Mouse (Mus musculus) right cerebral cortex, postnatal 36 days (tissue): ENCODE data around the gene Ms4a2.

ENCODE experiments used
- DNase-seq, 2 experiments: peaks; one replicate each; pipeline ENCODE4 v3.0.0; 2022; ENCODE audit warnings: low spot score in 2 of 2, mixed read lengths in 1 of 2

Ms4a2 gene

DNA sequence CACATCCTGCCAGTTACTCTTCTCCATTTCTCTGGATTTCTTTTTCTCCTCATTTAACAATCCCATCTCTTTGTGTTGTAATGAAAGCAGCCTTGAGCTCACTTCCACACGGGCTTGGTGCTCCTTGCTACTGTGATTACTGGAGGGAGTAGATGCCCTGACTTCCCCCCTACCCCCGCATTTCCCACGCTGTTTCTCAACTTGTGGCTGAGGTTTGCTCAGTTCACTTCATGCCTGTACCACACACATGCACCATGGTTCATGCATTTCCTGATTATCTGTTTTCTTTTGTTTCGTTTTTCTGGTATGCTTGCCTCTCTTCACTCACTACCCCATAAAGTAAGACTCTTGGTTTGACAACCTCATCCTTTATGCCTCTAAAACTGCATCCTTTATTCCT, 34.3 kb downstream of the Ms4a2 start:
- no peak for DNase-seq

DNA sequence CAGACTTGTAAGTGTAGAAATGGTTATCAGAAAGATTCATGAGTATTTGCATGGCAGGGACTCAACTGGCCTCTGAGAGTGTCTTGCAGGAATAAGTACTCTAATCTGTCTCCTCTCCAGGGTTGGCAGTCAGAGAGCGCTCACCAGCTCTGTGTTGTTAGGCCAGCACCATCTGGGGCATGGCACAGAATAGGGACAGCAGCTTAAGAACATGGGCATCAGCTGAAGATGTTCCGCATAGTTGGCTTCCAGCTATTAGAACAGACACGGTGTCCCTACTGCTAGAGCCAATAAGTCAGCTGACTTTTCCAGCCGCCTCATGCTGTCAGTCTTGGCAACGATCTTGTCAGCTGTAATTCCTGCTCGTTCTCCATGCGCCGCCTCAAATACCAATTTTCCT, 48.6 kb downstream of the Ms4a2 start:
- DNase-seq, result no peak
